Mouse (Mus musculus) heart, adult 8-10 months (tissue): ENCODE measurements around the gene Umad1. TPM values are rescaled to one million over a fixed set of nuclear protein-coding genes. Genes with fewer than 3 reads are reported as not detected.

Experiments used
- DNase-seq: peaks from one replicate; pipeline ENCODE4 v3.0.0; 2022; ENCODE audit warnings: low spot score
- total RNA-seq, 4 experiments: library from RNA; stranded (reverse); gene quantifications; 2 replicates each; pipeline ENCODE4 v1.2.4; 2022

Umad1 gene
- total RNA-seq, 4 experiments from 2014 or later = 11.8 to 14.6 (median 13.0) TPM

- no peak for DNase-seq
These were observed 215.2 kb downstream of the Umad1 start for GRCm38 (mm10) chr6:8474316-8474715.

DNA sequence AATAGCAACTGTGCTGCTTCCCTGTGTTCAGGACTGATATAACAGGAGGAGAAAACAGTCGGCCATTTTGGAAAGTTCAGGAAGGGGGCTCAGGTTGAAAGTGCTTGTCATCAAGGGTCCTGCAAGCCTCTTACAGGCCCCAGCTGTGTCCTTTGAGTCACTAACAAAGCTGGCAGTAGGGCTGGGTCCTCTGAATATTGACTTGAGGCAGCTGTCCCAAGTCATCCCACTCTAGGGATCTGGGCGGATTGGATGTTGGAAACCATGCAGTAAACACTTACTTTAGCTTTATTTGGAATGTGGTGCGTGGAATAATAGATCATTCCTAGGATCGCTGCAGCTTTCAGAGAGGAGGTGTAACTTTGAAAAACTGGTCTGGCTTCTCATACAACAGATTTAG is 215.7 kb downstream of the Umad1 start:
- no peak for DNase-seq

DNA sequence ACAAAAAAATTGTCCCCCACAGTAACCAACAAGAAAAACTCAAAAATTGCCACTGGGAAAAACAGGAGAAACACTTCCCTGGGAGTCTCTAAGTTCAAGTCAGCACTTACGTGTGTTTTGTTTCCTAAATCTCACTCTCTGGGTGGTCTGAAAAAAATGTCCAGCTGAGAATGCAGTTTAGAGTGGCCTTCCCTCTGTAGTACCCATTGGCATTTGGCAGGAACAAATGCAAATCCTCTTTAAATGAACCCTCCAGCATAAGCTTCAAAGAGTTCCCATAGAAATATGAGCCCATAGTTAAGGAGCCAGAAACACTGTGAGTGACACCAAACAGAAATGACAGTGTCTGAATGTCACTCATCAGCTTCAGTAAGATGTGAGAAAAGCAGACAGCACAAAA is 220.1 kb downstream of the Umad1 start:
- DNase-seq = no peak

DNA sequence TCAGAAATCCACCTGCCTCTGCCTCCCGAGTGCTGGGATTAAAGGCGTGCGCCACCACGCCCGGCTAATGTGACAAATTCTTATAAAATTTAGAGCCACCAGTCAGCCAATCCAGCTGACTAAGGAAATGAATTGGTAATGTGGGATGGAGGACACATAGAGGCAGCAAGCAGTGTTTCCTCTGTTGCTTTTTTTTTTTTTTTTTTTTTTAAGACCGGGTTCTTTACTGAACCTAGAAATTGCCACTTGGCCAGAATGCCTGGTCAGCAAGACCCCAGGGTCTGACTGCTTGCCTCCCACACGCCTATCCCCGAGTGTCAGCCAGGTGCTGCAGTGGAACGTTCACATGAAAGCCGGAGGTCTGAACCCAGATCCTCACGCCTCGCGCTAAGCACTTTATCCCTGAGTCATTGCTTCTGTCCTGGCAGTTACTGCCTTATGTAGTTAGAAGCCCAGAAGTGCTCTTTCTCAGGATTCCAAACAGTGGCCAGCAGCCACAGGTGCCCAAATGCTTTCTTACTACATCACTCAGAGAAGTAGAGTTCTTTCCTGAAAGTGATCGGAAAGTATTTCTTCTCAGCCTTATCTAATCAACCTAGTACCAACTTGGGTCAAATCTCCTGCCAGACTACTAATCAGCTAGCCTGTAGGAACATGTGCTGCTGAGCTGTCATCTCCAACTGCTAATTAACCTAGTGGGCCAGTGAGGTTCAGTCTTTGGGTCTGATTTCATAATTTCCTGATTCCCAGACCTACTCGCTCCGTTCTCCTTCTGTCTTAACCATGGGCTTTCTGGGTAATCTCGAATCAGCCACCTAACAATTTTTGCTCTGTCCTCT is 225.6 kb downstream of the Umad1 start:
- no peak for DNase-seq

DNA sequence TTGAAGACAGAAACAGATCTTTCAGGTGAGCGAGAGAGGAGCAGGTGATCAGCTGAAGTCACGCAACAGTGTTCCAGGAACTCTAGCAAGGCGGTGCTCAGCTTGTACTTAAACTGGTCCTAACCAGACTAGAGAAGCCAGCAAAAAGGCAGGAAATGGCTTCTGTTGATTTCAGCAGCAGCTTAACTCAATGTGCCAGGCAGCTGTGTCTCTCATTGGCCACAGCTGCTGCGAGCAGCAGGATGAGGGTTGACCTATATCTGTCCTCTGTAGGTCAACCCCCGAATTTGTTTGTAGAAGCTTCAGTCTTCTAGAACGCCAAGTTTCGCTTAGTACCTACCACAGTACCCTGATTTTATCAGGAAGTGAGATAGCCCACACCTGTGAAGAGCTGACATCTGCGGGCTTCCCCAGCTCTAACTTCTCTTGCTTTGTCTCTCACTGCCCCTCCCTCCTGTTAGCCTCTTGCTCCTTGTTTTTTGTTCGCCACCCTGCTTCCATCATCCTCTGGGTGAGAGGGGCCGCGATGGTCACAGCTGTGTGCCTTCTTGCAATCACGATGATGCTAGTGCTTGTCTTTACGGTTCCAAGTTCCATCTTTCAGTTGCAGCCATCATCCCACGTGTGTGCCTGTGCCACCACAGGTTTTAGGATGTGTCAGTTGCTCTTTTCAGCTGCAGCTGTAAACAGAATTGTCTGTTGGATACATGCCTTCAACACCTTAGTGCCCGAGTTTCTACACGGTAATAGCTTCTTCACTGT is 226.5 kb downstream of the Umad1 start:
- DNase-seq = no peak

DNA sequence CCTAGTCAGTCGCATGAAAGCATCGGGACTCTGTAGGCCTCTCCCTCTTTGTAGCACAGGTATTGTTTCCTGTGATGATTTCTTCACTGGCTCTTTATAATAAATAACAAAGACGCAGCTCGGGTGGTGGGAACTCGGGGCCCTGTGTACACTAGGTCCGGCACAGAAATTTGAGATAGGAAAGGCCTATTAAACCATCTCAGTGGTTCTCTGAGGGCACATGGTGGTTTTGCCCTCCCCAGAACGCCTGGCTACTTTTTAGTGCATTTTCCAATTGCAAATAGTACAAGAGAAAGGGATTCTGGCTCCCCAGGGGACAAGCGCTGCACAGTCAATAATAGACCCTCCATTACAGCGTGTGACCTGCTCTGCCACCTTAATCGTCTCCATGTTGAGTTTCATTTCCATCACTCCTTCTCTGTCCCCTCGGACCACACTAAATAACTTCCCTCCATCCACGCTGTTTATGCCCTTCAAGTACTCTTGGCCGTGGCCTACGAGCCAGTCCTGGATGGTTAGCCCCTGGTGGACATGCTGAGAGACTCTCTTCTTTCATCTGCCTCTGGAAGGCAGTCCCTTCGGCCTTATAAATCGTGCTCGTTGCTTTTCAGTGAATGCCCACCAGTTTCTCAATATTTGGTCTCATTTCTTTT is 227.4 kb downstream of the Umad1 start:
- no peak for DNase-seq

- no peak for DNase-seq
These were observed 228.2 kb downstream of the Umad1 start for GRCm38 (mm10) chr6:8487044-8487853.

DNA sequence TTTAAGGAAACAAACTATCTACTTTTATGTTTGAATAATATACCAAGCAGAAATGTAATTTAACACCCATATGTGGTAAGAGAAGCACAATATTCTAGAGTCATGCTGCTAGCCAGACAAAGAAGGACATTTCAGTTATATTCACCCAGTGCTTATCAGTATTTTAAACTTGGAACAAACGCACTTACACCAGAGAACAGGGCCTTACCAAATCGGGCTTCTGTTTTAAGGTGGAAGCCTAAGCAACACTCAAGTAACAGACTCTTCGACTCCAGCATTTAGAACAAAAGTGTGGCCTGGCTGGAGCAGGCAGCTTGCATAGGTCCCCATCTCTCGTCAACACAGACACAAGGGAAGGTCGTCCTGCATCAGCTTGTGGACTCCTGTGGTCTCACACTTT is 229.2 kb downstream of the Umad1 start:
- no peak for DNase-seq

GRCm38 (mm10) chr6:8489266-8489665 is 230.2 kb downstream of the Umad1 start:
- DNase-seq = no peak

DNA sequence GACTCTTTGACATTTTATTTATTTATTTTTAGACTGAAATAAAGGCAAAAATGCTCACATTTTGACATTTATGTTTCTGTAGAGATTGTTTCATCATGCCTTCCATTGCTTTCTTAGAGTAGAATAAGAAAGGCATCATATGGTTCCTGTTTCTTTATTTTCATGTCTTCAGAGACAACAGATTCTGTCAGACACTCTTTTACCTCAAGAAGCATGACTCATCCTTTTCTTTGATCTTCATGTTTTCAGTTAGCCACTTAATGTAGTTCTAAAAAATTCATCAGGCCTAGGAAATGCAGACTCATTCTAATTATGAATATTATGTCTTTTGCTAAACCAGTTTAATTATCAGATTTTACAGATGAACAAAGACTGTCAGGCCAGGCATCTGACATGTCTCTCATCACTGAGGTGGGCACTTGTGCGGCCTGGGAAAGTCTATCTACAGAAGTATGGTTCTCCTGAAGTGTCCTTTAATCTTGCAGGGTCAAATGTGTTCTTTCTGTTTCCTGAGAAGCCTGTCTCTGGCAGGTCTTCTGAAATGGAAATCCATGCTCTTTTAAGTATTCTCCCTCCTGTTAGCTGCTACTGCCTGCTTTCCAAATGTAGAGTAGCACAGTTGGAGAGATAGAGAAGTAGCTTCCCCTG is 231.0 kb downstream of the Umad1 start:
- DNase-seq = no peak

GRCm38 (mm10) chr6:8492248-8492647 is 233.2 kb downstream of the Umad1 start:
- no peak for DNase-seq

DNA sequence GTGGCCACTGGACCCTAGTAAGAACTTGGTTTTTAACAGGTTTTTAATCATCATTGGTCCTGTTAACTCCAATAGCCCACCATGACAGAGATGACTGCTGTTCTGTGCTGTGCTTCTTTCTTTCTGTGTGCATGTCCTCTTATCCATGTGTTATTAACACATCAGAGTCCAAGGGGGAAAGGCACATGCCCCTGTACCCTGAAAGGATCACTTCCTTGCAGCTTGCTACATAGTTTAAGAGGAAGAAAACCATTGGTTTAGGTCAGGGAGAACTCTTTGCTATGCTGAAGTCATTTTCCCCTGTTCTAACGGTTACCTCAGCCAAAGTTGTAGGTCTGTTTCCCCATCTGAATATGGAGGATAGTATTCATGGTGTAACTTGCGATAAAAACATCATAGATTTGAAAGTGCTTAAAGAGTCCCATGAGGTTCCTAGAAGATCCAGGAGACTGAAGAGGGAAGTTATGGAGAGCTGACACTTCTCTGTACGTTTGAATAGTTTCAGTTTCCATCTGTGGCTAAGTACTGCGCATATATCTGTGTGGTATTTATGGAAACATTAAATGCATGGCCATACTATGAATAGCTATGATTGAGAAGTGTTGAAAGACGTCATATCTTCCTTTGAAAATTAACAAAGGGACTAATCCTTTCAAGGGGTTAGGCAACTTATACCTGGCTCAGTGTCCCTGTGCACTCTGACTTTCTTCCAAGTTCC is 236.2 kb downstream of the Umad1 start:
- DNase-seq = no peak

DNA sequence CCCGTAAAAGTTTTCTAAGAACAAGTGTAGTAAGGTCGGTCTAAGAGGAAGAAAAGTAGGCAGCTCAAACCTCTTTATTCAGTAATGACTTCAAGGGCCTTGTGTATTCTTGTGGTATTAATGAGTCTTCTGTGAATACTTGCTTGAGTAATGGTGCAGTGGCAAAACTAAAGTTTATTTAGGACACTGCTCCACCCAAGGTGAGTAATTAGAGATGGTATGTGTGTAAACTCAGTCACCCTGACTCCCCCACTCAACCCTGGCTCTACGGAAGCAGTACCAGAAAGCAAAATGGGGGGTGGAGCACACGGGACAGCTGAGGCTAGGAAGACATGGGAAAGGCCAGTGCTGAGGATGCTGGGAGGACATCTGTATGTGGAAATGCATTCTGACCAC is 236.7 kb downstream of the Umad1 start:
- DNase-seq = no peak

- DNase-seq = no peak
These were observed 238.3 kb downstream of the Umad1 start for GRCm38 (mm10) chr6:8497234-8497867.

- DNase-seq = no peak
These were observed 238.8 kb downstream of the Umad1 start for GRCm38 (mm10) chr6:8497868-8498257.

- DNase-seq = no peak
These were observed 239.9 kb downstream of the Umad1 start for GRCm38 (mm10) chr6:8498961-8499360.

DNA sequence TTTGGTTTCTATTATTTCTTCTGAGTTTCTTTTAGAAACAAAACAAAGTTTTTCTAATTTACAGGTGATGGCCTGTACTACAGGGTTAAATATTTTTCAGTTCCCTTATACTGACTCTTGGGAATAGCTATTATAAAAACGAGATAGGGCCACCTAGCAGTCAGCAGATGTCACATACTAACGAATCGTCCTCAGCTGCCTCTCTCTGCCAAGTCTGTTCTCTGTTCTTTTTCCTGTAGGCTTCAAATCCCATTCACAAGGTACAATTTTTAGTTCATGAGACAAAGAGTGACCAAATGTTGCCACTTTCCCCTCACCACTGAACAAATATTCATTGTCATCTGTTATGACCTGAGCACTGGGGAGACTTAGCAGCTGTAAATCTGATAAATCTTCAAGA is 244.9 kb downstream of the Umad1 start:
- DNase-seq = no peak

DNA sequence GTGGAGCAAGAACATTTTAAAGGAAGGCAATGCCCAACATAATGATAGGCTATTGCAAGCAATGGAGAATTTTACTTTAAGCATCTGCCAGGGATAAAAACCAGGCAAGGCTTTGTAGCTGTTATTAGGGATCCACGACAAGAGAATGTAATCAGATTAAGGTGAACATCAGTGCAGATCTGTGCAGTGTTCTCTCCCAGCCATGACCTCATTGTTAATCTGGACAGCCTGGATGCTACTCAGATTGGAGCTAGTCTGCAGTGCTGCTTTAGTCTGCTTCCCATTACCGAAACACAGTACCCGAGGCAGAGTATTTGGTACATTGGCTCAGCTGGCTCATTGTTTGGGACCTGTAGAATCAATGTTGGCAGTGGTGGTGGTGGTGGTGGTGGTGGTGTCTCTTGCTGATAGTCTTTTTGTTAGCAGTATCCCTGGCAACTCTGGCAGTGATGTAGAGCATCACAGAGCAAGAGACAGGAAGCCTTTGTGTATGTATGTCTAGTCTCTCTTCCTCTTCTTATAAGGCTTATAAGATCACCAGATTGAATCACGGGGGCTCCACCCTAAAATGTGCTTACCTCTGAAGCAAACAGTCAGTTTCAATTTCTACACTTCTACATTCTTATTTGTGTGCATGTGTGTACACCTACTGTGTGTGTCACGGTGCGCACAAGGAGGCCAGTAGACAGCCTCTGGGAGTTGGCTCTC is 245.6 kb downstream of the Umad1 start:
- DNase-seq = no peak

- DNase-seq = no peak
These were observed 247.5 kb downstream of the Umad1 start for GRCm38 (mm10) chr6:8506631-8507030.
